Mouse (Mus musculus) spleen, adult 2 months (tissue): Measurements from ENCODE around the gene Gm20388.

Experiments
- CTCF ChIP-seq: fragments of 200-500 bp; IDR thresholded peaks from 2 replicates; pipeline ENCODE4 v1.5.1; 2011; ENCODE audit warnings: mild to moderate bottlenecking, inconsistent platforms; ENCODE audit not compliant: insufficient read depth, insufficient read length, insufficient replicate concordance; ENCODE audit errors: extremely low read depth
- POLR2A ChIP-seq: fragments of 200-500 bp; IDR thresholded peaks from 2 replicates; pipeline ENCODE4 v1.6.1; 2011; ENCODE audit warnings: low read depth, low read length, inconsistent platforms

- TF ChIP-seq CTCF (no peak), POLR2A (no peak)
Measured at GRCm38 (mm10) chr8:119964859-119965258, 54.2 kb downstream of the Gm20388 start.
